Mouse (Mus musculus) mammary gland, adult 2 months (tissue): ENCODE data around the gene Leap2. TPM values are rescaled to one million over a fixed set of nuclear protein-coding genes. Genes with fewer than 3 reads are reported as not detected.

Experiments
- polyA plus RNA-seq: library from polyadenylated mRNA; depleted of rRNA; stranded (reverse); fragments of >200 nt; gene quantifications from 2 replicates; pipeline ENCODE4 v1.2.3, GENCODE M21; 2012; ENCODE audit warnings: low replicate concordance; rRNA removed

Gene Leap2
- polyA plus RNA-seq: 0.44 TPM in 1 of 2 replicates, not detected in the other

GRCm38 (mm10) chr11:53423036-53423435 is at the start of gene Leap2:
Gene Leap2, minus strand, starts transcription at chr11:53423170.

GRCm38 (mm10) chr11:53469968-53470695 is 47.2 kb upstream of the Leap2 start, which contains the start of gene Gm9837:
Gene Gm9837, minus strand, starts transcription at chr11:53470479.

GRCm38 (mm10) chr11:53456474-53457371 is 33.8 kb upstream of the Leap2 start, which contains the start of the genes Gm10447 and Shroom1:
Gene Gm10447, minus strand, starts transcription at chr11:53457110.
Gene Shroom1, plus strand, starts transcription at chr11:53457205.

DNA sequence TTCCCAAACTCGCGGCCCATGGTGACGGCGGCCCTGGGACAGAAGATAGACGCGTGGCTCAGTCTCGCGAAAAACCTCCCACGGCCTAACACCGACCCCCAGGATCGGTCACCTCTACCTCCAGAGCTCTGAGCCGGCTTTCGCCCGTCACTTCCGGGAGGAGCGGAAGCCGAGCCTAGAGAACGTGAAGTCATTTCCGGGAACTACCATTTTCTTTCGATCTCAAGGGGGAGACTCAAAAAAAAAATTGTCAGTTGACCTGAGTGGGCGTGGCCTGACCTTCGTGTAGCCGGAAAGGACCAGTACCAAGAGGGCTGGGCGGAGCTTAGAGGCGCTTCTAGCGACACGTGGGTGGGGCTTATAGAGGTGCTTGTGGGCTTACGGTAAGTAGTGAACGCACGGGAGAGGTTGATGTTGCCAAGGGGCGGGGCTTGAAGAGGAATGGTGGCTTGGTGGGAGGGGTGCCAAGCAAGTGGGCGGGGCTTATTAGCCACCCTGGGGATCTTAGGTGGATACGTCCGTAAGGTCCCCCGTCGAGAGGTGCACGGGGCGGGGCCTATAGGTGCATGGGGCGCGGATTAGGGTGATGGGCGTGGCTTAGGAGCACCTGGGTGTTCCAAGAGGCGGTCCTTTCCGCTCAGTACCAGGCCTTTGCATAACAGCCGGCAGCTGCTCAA is 7.8 kb upstream of the Leap2 start, which contains the start of the genes Uqcrq and Gdf9:
Gene Uqcrq, minus strand, starts transcription at position 162 of the 677 bp plus-strand sequence.
Gene Gdf9, plus strand, starts transcription at position 354 of the 677 bp plus-strand sequence.

Other genes with a start within 250 kb of the Leap2 start
- 19.7 and 35.9 TPM in 2 replicates for gene Hspa4, start 122.7 kb downstream of the Leap2 start, polyA plus RNA-seq
- gene Zcchc10, start 98.5 kb downstream of the Leap2 start, polyA plus RNA-seq: 5.2 and 9.7 TPM in 2 replicates
- 12.0 and 34.4 TPM in 2 replicates for gene Aff4, start 72.3 kb downstream of the Leap2 start, polyA plus RNA-seq
- 812 and 888 TPM in 2 replicates for gene Uqcrq, start 7.7 kb upstream of the Leap2 start, polyA plus RNA-seq
- gene Gdf9, start 7.9 kb upstream of the Leap2 start, polyA plus RNA-seq: 1.2 and 1.8 TPM in 2 replicates
- 0.56 and 0.69 TPM in 2 replicates for gene Gm10447, start 33.9 kb upstream of the Leap2 start, polyA plus RNA-seq
- gene Shroom1, start 34.0 kb upstream of the Leap2 start, polyA plus RNA-seq: 5.9 and 8.6 TPM in 2 replicates
- gene Gm9837, start 47.3 kb upstream of the Leap2 start, polyA plus RNA-seq: not detected in 2 replicates
- not detected in 2 replicates for gene Gm9945, start 57.0 kb upstream of the Leap2 start, polyA plus RNA-seq
- gene Sowaha, start 57.1 kb upstream of the Leap2 start, polyA plus RNA-seq: 0.06 and 0.10 TPM in 2 replicates
- 31.3 and 35.0 TPM in 2 replicates for gene Sept8, start 96.1 kb upstream of the Leap2 start, polyA plus RNA-seq
- gene Kif3a, start 144.2 kb upstream of the Leap2 start, polyA plus RNA-seq: 3.7 and 10.5 TPM in 2 replicates
- 0.63 TPM in 1 of 2 replicates, not detected in the other for gene Il4, start 195.5 kb upstream of the Leap2 start, polyA plus RNA-seq
- 0.16 and 0.18 TPM in 2 replicates for gene Il13, start 211.5 kb upstream of the Leap2 start, polyA plus RNA-seq